Mouse (Mus musculus) spleen, postnatal 14 days (tissue): ENCODE results near the gene 4933400A11Rik.

Experiments used
- DNase-seq, 2 experiments: peaks; one replicate each; pipeline ENCODE4 v3.0.0; 2021 to 2022; ENCODE audit warnings: low spot score in 2 of 2

Gene 4933400A11Rik

GRCm38 (mm10) chrX:169779535-169779934 is at the start of gene 4933400A11Rik:
Gene 4933400A11Rik, minus strand, starts transcription at chrX:169779635.
- DNase-seq = no peak

GRCm38 (mm10) chrX:169828136-169828535 is 48.7 kb upstream of the 4933400A11Rik start:
- no peak for DNase-seq

- no peak for DNase-seq
Observed at GRCm38 (mm10) chrX:169827720-169828119, 48.3 kb upstream of the 4933400A11Rik start.

GRCm38 (mm10) chrX:169826947-169827346 is 47.5 kb upstream of the 4933400A11Rik start:
- no peak for DNase-seq

- no peak for DNase-seq
Observed at GRCm38 (mm10) chrX:169813673-169814072, 34.2 kb upstream of the 4933400A11Rik start.

GRCm38 (mm10) chrX:169811783-169812182 is 32.3 kb upstream of the 4933400A11Rik start:
- DNase-seq = no peak

- DNase-seq = no peak
Observed at GRCm38 (mm10) chrX:169811318-169811717, 31.9 kb upstream of the 4933400A11Rik start.

GRCm38 (mm10) chrX:169807744-169808143 is 28.3 kb upstream of the 4933400A11Rik start:
- no peak for DNase-seq

- no peak for DNase-seq
Observed at GRCm38 (mm10) chrX:169805791-169806190, 26.4 kb upstream of the 4933400A11Rik start.

GRCm38 (mm10) chrX:169800238-169800637 is 20.8 kb upstream of the 4933400A11Rik start:
- no peak for DNase-seq

- DNase-seq = no peak
Observed at GRCm38 (mm10) chrX:169798987-169799680, 19.7 kb upstream of the 4933400A11Rik start.

- no peak for DNase-seq
Observed at GRCm38 (mm10) chrX:169797148-169797547, 17.7 kb upstream of the 4933400A11Rik start.

- no peak for DNase-seq
Observed at GRCm38 (mm10) chrX:169794831-169795311, 15.4 kb upstream of the 4933400A11Rik start.

GRCm38 (mm10) chrX:169794421-169794820 is 15.0 kb upstream of the 4933400A11Rik start:
- DNase-seq = no peak

GRCm38 (mm10) chrX:169792879-169793278 is 13.4 kb upstream of the 4933400A11Rik start:
- DNase-seq = no peak

- DNase-seq = no peak
Observed at GRCm38 (mm10) chrX:169789702-169790101, 10.3 kb upstream of the 4933400A11Rik start.

GRCm38 (mm10) chrX:169758001-169758400 is 21.4 kb downstream of the 4933400A11Rik start:
- no peak for DNase-seq

GRCm38 (mm10) chrX:169735387-169735969 is 44.0 kb downstream of the 4933400A11Rik start:
- no peak for DNase-seq
